Mouse (Mus musculus): Measurements from ENCODE around the gene Cpd. TPM values are rescaled to one million over a fixed set of nuclear protein-coding genes. Genes with fewer than 3 reads are reported as not detected.

Gene Cpd
- polyA plus RNA-seq (2014; fragmentation: Nextera tagmentation; extraction: Ambion mirVana): 14.4 and 14.5 TPM in 2 replicates

GRCm38 (mm10) chr11:76846878-76847222 is at the start of gene Cpd:
Cpd (minus strand) TSS chr11:76847018.
- 2% methylated on average over 29 of the region's 29 CpGs for WGBS
- Histone ChIP-seq H3K9me3 (ENCODE audit: control insufficient read depth, low read length) (no peaks in the 10 kb centered on the region), H3K9ac (ENCODE audit: low read depth, low read length) (peak within 1 kb of the TSS; percentile 78), H3K27me3 (replicated peaks; ENCODE audit: control insufficient read depth, insufficient read depth, low read length) (no peaks in the 10 kb centered on the region), H3K4me1 (replicated peaks; ENCODE audit: control insufficient read depth, insufficient read depth, low read length) (peaks cover 22% of the 10 kb centered on the region), H3K4me2 (peak within 1 kb of the TSS; percentile 99), H3K4me3 (ENCODE audit: low read depth, low read length) (peak within 1 kb of the TSS; percentile 78), H3K27ac (ENCODE audit: low read depth, low read length) (peak within 1 kb of the TSS; percentile 20; the same call in 1 of the 2 replicates), H3K36me3 (ENCODE audit: control insufficient read depth, insufficient read depth, low read length) (no peaks in the 10 kb centered on the region)
- DNase-seq (ENCODE audit: low spot score): peak; percentile 90
- peak; percentile 98 for ATAC-seq (replicated peaks; ENCODE audit: low FRiP score)

GRCm38 (mm10) chr11:76896360-76896759 is 49.5 kb upstream of the Cpd start:
- H3K9me3 ChIP-seq (ENCODE audit: control insufficient read depth, low read length): no peaks in the 10 kb centered on the region
- peaks cover 12% of the 10 kb centered on the region for H3K4me1 ChIP-seq (replicated peaks; ENCODE audit: control insufficient read depth, insufficient read depth, low read length)
- no peak for ATAC-seq (replicated peaks; ENCODE audit: low FRiP score)
- H3K27me3 ChIP-seq (replicated peaks; ENCODE audit: control insufficient read depth, insufficient read depth, low read length): no peaks in the 10 kb centered on the region
- no peak overlapping the region for H3K27ac ChIP-seq (ENCODE audit: low read depth, low read length)
- no peak for DNase-seq (ENCODE audit: low spot score)
- no peak overlapping the region for H3K4me2 ChIP-seq
- 58% methylated on average over 6 of the region's 6 CpGs for WGBS
- no peak overlapping the region for H3K4me3 ChIP-seq (ENCODE audit: low read depth, low read length)
- no peaks in the 10 kb centered on the region for H3K36me3 ChIP-seq (ENCODE audit: control insufficient read depth, insufficient read depth, low read length)
- H3K9ac ChIP-seq (ENCODE audit: low read depth, low read length): no peak overlapping the region

DNA sequence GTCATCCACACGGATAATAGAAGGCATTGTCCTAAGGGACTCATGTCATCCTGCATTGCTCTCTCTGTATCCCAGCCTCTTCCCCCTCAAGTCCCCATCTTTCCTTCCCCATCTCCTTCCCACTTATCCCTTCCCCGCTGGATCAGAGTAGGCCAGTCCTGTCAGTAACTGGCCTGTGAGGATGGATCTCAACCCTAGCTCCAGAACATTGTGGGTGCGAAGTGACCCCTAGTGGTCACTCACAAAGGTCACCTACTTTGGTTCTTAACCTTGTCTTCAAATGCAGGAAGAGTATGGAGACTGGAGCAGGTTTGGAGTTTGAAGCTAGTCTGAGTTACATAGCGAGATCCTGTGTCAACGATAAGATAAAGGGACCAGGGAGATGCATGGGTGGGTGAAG is 47.4 kb upstream of the Cpd start:
- H3K36me3 ChIP-seq (ENCODE audit: control insufficient read depth, insufficient read depth, low read length): no peaks in the 10 kb centered on the region
- H3K4me3 ChIP-seq (ENCODE audit: low read depth, low read length): no peak overlapping the region
- no peak overlapping the region for H3K27ac ChIP-seq (ENCODE audit: low read depth, low read length)
- H3K27me3 ChIP-seq (replicated peaks; ENCODE audit: control insufficient read depth, insufficient read depth, low read length): no peaks in the 10 kb centered on the region
- WGBS: 17% methylated on average over 5 of the region's 5 CpGs
- DNase-seq (ENCODE audit: low spot score): no peak
- no peak for ATAC-seq (replicated peaks; ENCODE audit: low FRiP score)
- H3K4me1 ChIP-seq (replicated peaks; ENCODE audit: control insufficient read depth, insufficient read depth, low read length): peaks cover 18% of the 10 kb centered on the region
- no peaks in the 10 kb centered on the region for H3K9me3 ChIP-seq (ENCODE audit: control insufficient read depth, low read length)
- no peak overlapping the region for H3K4me2 ChIP-seq
- no peak overlapping the region for H3K9ac ChIP-seq (ENCODE audit: low read depth, low read length)

DNA sequence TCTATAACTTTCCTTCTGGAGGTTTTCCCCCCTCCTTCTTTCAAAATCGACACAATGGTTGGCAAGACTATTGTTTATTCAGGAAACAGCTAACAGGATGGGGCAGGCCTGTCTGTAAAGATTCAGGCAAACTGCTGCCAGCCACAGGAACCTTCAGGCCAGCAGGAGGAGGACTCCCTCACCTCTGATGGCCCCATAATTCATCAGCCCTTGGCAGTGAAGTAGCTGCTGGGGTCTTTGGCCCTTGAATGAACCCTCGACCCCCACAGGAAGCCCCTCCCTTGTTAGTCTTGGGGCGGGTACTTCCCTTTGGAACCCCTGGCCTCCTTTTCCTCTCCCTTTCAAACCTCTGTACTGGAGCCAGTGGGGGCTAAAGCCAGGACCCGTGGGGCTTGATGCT is 46.8 kb upstream of the Cpd start:
- Histone ChIP-seq H3K27me3 (replicated peaks; ENCODE audit: control insufficient read depth, insufficient read depth, low read length) (no peaks in the 10 kb centered on the region), H3K4me3 (ENCODE audit: low read depth, low read length) (no peak overlapping the region), H3K27ac (ENCODE audit: low read depth, low read length) (no peak overlapping the region), H3K9ac (ENCODE audit: low read depth, low read length) (no peak overlapping the region), H3K4me2 (no peak overlapping the region), H3K4me1 (replicated peaks; ENCODE audit: control insufficient read depth, insufficient read depth, low read length) (peaks cover 18% of the 10 kb centered on the region), H3K36me3 (ENCODE audit: control insufficient read depth, insufficient read depth, low read length) (no peaks in the 10 kb centered on the region), H3K9me3 (ENCODE audit: control insufficient read depth, low read length) (no peaks in the 10 kb centered on the region)
- ATAC-seq (replicated peaks; ENCODE audit: low FRiP score) (0 out of 2 replicates have a peak, but pooled peaks have one; percentile 12), DNase-seq (ENCODE audit: low spot score) (no peak)
- 19% methylated on average over 4 of the region's 4 CpGs for WGBS

DNA sequence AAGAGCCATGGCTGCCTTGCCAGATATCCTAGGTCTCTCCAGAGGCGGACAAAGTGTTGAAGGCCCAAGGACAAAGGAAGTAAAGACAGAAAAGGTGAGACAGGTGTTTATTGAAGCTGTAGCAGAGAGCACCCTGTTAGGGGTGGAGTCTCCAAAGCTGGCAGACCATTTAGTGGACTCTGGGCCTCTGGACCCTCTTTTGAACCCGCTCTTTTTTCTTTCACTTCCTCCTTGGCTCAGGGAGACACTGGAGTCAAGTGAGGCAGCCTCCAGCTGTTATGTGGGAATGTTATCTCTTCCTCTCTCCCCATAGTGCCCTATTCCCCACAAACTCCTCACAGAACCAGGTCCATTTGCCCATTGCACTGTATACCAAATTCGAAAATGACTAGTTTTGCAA is 46.2 kb upstream of the Cpd start:
- DNase-seq (ENCODE audit: low spot score): no peak
- Histone ChIP-seq H3K36me3 (ENCODE audit: control insufficient read depth, insufficient read depth, low read length) (no peaks in the 10 kb centered on the region), H3K9ac (ENCODE audit: low read depth, low read length) (no peak overlapping the region), H3K27me3 (replicated peaks; ENCODE audit: control insufficient read depth, insufficient read depth, low read length) (no peaks in the 10 kb centered on the region), H3K4me3 (ENCODE audit: low read depth, low read length) (no peak overlapping the region), H3K9me3 (ENCODE audit: control insufficient read depth, low read length) (no peaks in the 10 kb centered on the region), H3K4me1 (replicated peaks; ENCODE audit: control insufficient read depth, insufficient read depth, low read length) (peaks cover 18% of the 10 kb centered on the region), H3K27ac (ENCODE audit: low read depth, low read length) (no peak overlapping the region), H3K4me2 (no peak overlapping the region)
- WGBS: 62% methylated on average over 3 of the region's 3 CpGs
- no peak for ATAC-seq (replicated peaks; ENCODE audit: low FRiP score)

DNA sequence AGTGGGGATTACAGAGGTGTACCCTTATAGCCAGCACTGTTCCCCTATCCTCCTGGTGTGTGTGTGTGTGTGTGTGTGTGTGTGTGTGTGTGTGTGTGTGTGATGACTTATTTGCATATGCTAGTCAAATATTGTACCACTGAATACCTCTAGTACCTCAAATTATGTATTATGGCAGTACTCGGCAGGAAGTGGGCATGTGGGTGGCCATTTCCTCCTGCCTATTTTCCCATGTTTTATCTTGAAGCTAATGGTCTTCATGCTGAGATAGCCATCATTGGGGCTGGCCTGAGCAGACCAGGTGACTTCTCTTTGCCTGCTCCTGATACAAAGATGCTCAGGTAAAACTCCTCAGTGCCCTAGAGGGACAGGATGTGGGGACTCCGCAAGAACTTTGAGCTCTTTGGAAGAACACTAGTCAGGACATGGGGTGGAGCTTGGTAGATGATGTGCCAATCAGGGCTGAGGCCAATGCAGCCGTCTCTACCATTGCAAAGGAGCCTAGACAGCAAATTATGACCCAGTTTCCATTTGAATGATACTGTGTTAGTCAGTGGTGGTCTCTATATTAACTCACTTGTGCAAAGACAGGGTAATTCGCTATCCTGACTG is 45.0 kb upstream of the Cpd start:
- Histone ChIP-seq H3K9ac (ENCODE audit: low read depth, low read length) (no peak overlapping the region), H3K27ac (ENCODE audit: low read depth, low read length) (no peak overlapping the region), H3K4me1 (replicated peaks; ENCODE audit: control insufficient read depth, insufficient read depth, low read length) (peaks cover 15% of the 10 kb centered on the region), H3K9me3 (ENCODE audit: control insufficient read depth, low read length) (no peaks in the 10 kb centered on the region), H3K4me2 (no peak overlapping the region), H3K4me3 (ENCODE audit: low read depth, low read length) (no peak overlapping the region), H3K36me3 (ENCODE audit: control insufficient read depth, insufficient read depth, low read length) (no peaks in the 10 kb centered on the region), H3K27me3 (replicated peaks; ENCODE audit: control insufficient read depth, insufficient read depth, low read length) (no peaks in the 10 kb centered on the region)
- 72% methylated on average over 4 of the region's 4 CpGs for WGBS
- no peak for ATAC-seq (replicated peaks; ENCODE audit: low FRiP score)
- no peak for DNase-seq (ENCODE audit: low spot score)

GRCm38 (mm10) chr11:76891171-76891570 is 44.4 kb upstream of the Cpd start:
- no peak overlapping the region for H3K4me3 ChIP-seq (ENCODE audit: low read depth, low read length)
- no peaks in the 10 kb centered on the region for H3K9me3 ChIP-seq (ENCODE audit: control insufficient read depth, low read length)
- WGBS: 88% methylated on average over 7 of the region's 7 CpGs
- H3K9ac ChIP-seq (ENCODE audit: low read depth, low read length): no peak overlapping the region
- no peak for ATAC-seq (replicated peaks; ENCODE audit: low FRiP score)
- no peaks in the 10 kb centered on the region for H3K36me3 ChIP-seq (ENCODE audit: control insufficient read depth, insufficient read depth, low read length)
- no peaks in the 10 kb centered on the region for H3K27me3 ChIP-seq (replicated peaks; ENCODE audit: control insufficient read depth, insufficient read depth, low read length)
- peaks cover 15% of the 10 kb centered on the region for H3K4me1 ChIP-seq (replicated peaks; ENCODE audit: control insufficient read depth, insufficient read depth, low read length)
- H3K27ac ChIP-seq (ENCODE audit: low read depth, low read length): no peak overlapping the region
- DNase-seq (ENCODE audit: low spot score): no peak
- H3K4me2 ChIP-seq: no peak overlapping the region

- ATAC-seq (replicated peaks; ENCODE audit: low FRiP score): no peak
- no peak for DNase-seq (ENCODE audit: low spot score)
- Histone ChIP-seq H3K27me3 (replicated peaks; ENCODE audit: control insufficient read depth, insufficient read depth, low read length) (no peaks in the 10 kb centered on the region), H3K4me1 (replicated peaks; ENCODE audit: control insufficient read depth, insufficient read depth, low read length) (peaks cover 15% of the 10 kb centered on the region), H3K9ac (ENCODE audit: low read depth, low read length) (no peak overlapping the region), H3K4me3 (ENCODE audit: low read depth, low read length) (no peak overlapping the region), H3K36me3 (ENCODE audit: control insufficient read depth, insufficient read depth, low read length) (no peaks in the 10 kb centered on the region), H3K4me2 (peak overlapping the region; percentile 23; the same call in 1 of the 2 replicates), H3K27ac (ENCODE audit: low read depth, low read length) (no peak overlapping the region), H3K9me3 (ENCODE audit: control insufficient read depth, low read length) (no peaks in the 10 kb centered on the region)
- 34% methylated on average over 10 of the region's 10 CpGs for WGBS
Measured at GRCm38 (mm10) chr11:76889339-76890164, 42.7 kb upstream of the Cpd start.

DNA sequence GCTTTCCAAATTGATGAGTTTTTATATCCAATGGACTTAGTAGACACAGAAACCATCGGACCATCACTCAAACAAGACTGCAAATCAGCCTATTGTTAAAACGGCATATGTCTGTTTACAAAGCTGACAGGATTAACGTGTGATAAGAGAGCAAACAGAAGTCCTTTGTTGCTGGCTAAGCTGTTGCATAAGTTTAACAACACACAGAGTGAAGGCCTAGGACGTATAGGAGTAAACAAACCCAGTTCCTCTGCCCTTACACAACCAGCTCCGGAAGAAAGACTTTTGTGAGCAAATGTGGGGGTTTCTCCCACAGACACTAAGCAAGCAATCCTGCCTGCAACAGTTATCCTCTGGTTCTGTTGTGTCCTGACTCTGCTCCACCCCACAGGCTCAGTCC is 37.6 kb upstream of the Cpd start:
- Histone ChIP-seq H3K4me3 (ENCODE audit: low read depth, low read length) (no peak overlapping the region), H3K9me3 (ENCODE audit: control insufficient read depth, low read length) (no peaks in the 10 kb centered on the region), H3K27ac (ENCODE audit: low read depth, low read length) (no peak overlapping the region; the same call in 1 of the 2 replicates), H3K27me3 (replicated peaks; ENCODE audit: control insufficient read depth, insufficient read depth, low read length) (no peaks in the 10 kb centered on the region), H3K4me2 (no peak overlapping the region), H3K9ac (ENCODE audit: low read depth, low read length) (no peak overlapping the region), H3K4me1 (replicated peaks; ENCODE audit: control insufficient read depth, insufficient read depth, low read length) (no peaks in the 10 kb centered on the region), H3K36me3 (ENCODE audit: control insufficient read depth, insufficient read depth, low read length) (no peaks in the 10 kb centered on the region)
- 47% methylated on average over 5 of the region's 5 CpGs for WGBS
- DNase-seq (ENCODE audit: low spot score) (no peak), ATAC-seq (replicated peaks; ENCODE audit: low FRiP score) (no peak; the same call in 1 of the 2 replicates)

All from liver, embryonic 11.5 days (tissue).